Mouse (Mus musculus) kidney, embryonic 16.5 days (tissue): ENCODE results near the gene Galnt5. TPM values are rescaled to one million over a fixed set of nuclear protein-coding genes. Genes with fewer than 3 reads are reported as not detected.

Experiments used
- ATAC-seq: fragments of 200-750 bp; cut with Nextera tagmentation; 2 replicates; pipeline ENCODE4 v1.8.0; 2017; ENCODE audit warnings: moderate TSS enrichment; ENCODE audit not compliant: low FRiP score, low TSS enrichment
- H3K27ac ChIP-seq: fragments of 300-500 bp; sonication (generic); 2 replicates; pipeline ENCODE4 v1.5.1; 2014; ENCODE audit warnings: low read length
- H3K27me3 ChIP-seq: fragments of 300-500 bp; sonication (generic); 2 replicates; pipeline ENCODE4 v1.6.1; 2014; ENCODE audit warnings: low read length, control low read depth, mixed read lengths; ENCODE audit not compliant: insufficient read depth
- H3K36me3 ChIP-seq: fragments of 300-500 bp; sonication (generic); 2 replicates; pipeline ENCODE4 v1.6.1; 2014; ENCODE audit warnings: low read length, control low read depth, mixed read lengths; ENCODE audit not compliant: insufficient read depth
- H3K4me1 ChIP-seq: fragments of 300-500 bp; sonication (generic); 2 replicates; pipeline ENCODE4 v1.6.1; 2014; ENCODE audit warnings: low read length, control low read depth, mixed read lengths; ENCODE audit not compliant: insufficient read depth
- H3K4me2 ChIP-seq: fragments of 300-500 bp; sonication (generic); replicated peaks from 2 replicates; pipeline ENCODE4 v1.6.1; 2014; ENCODE audit warnings: low read depth, low read length
- H3K4me3 ChIP-seq: fragments of 300-500 bp; sonication (generic); 2 replicates; pipeline ENCODE4 v1.5.1; 2014; ENCODE audit warnings: mild to moderate bottlenecking, low read length
- H3K9ac ChIP-seq: fragments of 300-500 bp; sonication (generic); replicated peaks from 2 replicates; pipeline ENCODE4 v1.6.1; 2014; ENCODE audit warnings: low read length
- H3K9me3 ChIP-seq: fragments of 300-500 bp; sonication (generic); 2 replicates; pipeline ENCODE4 v1.6.1; 2016; ENCODE audit warnings: low read length, control low read depth
- whole genome bisulfite sequencing: fragments of 180-500 bp; shearing (Covaris S2); extraction: QIAGEN DNeasy Blood & Tissue Kit; methylation state at CpG from one replicate; pipeline ENCODE4 v1.1.7; 2014; 5-methylcytosine and 5-hydroxymethylcytosine counted together
- polyA plus RNA-seq: library from polyadenylated mRNA; unstranded; fragments of >200 nt; fragmentation: Nextera tagmentation; extraction: Ambion mirVana; gene quantifications from 2 replicates; pipeline ENCODE4 v1.2.1, GENCODE M21; 2015

Gene Galnt5
- polyA plus RNA-seq, 1 experiment from 2014 or later = 1.3 TPM

DNA sequence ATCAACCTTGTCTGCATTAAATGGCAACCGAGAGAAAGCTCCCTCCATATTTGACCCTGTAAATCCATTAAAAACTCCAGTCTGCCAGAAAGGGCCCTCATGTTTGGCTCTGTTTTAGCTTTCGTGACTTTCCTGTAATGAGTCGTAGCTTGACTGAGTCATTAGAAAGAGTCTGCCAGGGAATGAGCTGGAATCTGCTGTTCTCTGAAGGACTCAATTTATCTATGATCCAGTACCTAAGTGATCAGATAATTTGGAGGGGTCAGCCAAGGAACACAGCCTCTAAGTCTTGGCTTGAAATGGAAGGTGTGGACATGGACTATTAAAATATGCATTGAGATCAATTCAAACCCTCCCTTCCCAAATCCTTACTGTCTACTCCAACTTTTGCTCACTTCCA lies 33.7 kb downstream of the Galnt5 start:
- WGBS = 87% methylated on average over 3 of the region's 3 CpGs
- no peak for ATAC-seq
- Histone ChIP-seq H3K27ac (no peak overlapping the region), H3K4me3 (no peak overlapping the region), H3K9ac (no peak overlapping the region), H3K4me2 (no peak overlapping the region), H3K36me3 (no peaks in the 10 kb centered on the region), H3K4me1 (no peaks in the 10 kb centered on the region), H3K9me3 (no peaks in the 10 kb centered on the region), H3K27me3 (no peaks in the 10 kb centered on the region)

- no peaks in the 10 kb centered on the region for H3K4me1 ChIP-seq
- H3K27me3 ChIP-seq = no peaks in the 10 kb centered on the region
- H3K4me2 ChIP-seq = no peak overlapping the region
- H3K36me3 ChIP-seq = no peaks in the 10 kb centered on the region
- no peak for ATAC-seq
- no peak overlapping the region for H3K9ac ChIP-seq
- 81% methylated on average over 4 of the region's 4 CpGs for WGBS
- no peak overlapping the region for H3K27ac ChIP-seq
- H3K4me3 ChIP-seq = no peak overlapping the region
- no peaks in the 10 kb centered on the region for H3K9me3 ChIP-seq
These were observed 38.0 kb downstream of the Galnt5 start for GRCm38 (mm10) chr2:58035635-58036034.

DNA sequence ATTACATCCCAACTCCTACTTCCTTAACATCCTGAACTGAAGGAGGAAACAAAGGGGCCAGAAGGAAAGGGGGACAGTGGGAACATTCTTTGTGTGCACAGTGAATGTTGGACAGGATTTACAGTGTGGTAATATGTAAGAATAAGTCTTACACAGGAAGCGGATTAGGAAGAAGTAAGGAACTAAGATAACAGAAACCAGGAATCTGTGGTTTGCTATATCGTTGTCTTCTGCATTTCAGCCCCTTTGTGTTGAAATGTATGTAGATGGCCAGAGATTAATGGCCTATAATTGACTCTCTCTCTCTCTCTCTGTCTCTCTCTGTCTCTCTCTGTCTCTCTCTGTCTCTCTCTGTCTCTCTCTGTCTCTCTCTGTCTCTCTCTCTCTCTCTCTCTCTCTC lies 39.2 kb downstream of the Galnt5 start:
- ATAC-seq = no peak
- H3K36me3 ChIP-seq = no peaks in the 10 kb centered on the region
- WGBS = 84% methylated on average over 2 of the region's 2 CpGs
- no peaks in the 10 kb centered on the region for H3K9me3 ChIP-seq
- no peak overlapping the region for H3K9ac ChIP-seq
- H3K27me3 ChIP-seq = no peaks in the 10 kb centered on the region
- H3K4me2 ChIP-seq = no peak overlapping the region
- H3K4me1 ChIP-seq = no peaks in the 10 kb centered on the region
- H3K27ac ChIP-seq = no peak overlapping the region
- no peak overlapping the region for H3K4me3 ChIP-seq

- no peak overlapping the region for H3K4me2 ChIP-seq
- H3K4me1 ChIP-seq = no peaks in the 10 kb centered on the region
- no peak overlapping the region for H3K4me3 ChIP-seq
- no peak overlapping the region for H3K9ac ChIP-seq
- WGBS = 46% methylated on average over 7 of the region's 7 CpGs
- no peak; the same call in 1 of the 2 replicates for ATAC-seq
- H3K27me3 ChIP-seq = no peaks in the 10 kb centered on the region
- no peaks in the 10 kb centered on the region for H3K9me3 ChIP-seq
- no peaks in the 10 kb centered on the region for H3K36me3 ChIP-seq
- no peak overlapping the region for H3K27ac ChIP-seq
These were observed 44.2 kb downstream of the Galnt5 start for GRCm38 (mm10) chr2:58041867-58042266.

DNA sequence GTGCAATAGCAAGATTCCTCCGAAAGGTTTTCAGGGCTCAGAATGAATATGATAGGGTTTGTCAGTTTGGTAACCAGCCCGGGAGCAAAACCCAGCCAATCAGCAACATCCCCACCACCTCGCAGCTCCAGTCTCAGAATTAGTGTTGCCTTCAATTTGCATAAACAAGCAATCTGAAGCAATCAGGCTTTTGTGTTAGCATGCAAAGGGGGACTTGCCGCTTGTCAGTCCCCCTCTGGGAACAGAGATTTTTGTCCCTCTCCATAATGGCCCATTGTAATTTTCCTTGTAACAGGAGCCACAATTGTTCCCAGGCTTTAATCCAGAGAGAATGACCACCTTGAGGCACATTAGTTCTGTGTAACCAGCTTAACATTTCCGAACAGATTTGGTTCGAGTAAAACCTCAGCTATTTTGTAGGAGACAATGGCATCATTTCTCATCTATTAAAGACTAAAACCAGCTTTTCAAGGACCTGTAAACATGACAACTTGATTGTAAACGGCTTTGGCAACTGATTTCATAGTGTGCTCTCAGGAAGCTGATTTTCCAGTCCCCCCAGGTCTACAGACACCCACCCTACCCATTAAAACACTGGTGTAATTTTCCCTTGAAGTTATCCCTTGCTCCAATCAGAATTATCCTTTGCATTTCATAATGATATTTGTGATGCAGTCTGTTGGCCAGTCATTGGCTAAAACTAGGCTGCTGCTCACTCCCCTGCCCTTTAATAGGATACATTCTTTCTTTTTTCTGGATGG lies 55.3 kb downstream of the Galnt5 start, which contains the start of gene Ermn:
TSS of gene Ermn (minus strand) at position 44 of the 761 bp plus-strand sequence.
- no peak within 1 kb of the TSS for H3K27ac ChIP-seq
- no peak for ATAC-seq
- H3K9me3 ChIP-seq = no peaks in the 10 kb centered on the region
- H3K27me3 ChIP-seq = no peaks in the 10 kb centered on the region
- no peak within 1 kb of the TSS for H3K4me3 ChIP-seq
- H3K4me1 ChIP-seq = no peaks in the 10 kb centered on the region
- 39% methylated on average over 7 of the region's 7 CpGs for WGBS
- H3K36me3 ChIP-seq = no peaks in the 10 kb centered on the region
- no peak within 1 kb of the TSS for H3K9ac ChIP-seq
- H3K4me2 ChIP-seq = no peak within 1 kb of the TSS

DNA sequence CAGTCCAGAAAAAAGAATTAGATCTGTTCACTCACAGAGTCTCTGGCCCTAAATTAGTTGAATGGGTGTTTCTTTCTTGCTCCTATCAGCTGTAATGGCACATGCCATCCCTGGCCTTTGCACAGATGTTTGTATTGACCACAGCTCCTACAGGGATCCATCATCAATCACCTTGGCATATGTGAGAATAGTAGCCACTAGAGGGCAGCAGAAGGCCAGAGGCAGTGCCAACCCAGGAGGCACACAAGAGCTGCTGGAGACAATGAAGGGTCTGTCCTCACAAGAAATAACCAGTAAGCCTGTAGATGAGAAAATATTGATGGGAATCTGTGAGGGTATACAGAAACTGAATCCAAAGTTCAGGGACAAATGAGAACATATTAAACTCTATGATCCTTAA lies 57.7 kb downstream of the Galnt5 start:
- Histone ChIP-seq H3K27ac (no peak overlapping the region), H3K36me3 (no peaks in the 10 kb centered on the region), H3K4me3 (no peak overlapping the region), H3K4me1 (no peaks in the 10 kb centered on the region), H3K27me3 (no peaks in the 10 kb centered on the region), H3K4me2 (no peak overlapping the region), H3K9ac (no peak overlapping the region), H3K9me3 (no peaks in the 10 kb centered on the region)
- peak; percentile 74; the same call in 1 of the 2 replicates for ATAC-seq

GRCm38 (mm10) chr2:58079849-58080248 lies 82.2 kb downstream of the Galnt5 start:
- WGBS = 62% methylated on average over 1 of the region's 1 CpGs

DNA sequence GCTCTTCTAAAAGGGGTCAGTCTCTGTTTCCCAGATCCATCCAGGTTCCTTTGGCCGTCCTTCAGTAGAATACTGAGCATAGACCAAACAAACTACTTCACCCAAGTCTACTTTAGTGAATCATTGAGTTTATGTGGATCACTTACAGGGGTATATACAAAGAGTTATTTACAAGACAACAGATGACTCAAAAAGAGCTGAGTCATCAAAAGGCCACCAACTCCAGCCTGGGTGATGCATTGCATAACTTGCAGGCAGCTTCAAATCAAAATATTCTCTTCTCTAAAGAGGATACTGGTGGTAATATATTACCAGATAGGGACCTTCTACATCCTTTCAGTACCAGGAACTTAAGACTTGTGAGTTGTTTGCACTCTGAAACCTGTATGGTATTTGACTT lies 88.7 kb downstream of the Galnt5 start:
- Histone ChIP-seq H3K9ac (no peak overlapping the region), H3K36me3 (no peaks in the 10 kb centered on the region), H3K4me3 (no peak overlapping the region), H3K9me3 (no peaks in the 10 kb centered on the region), H3K4me1 (no peaks in the 10 kb centered on the region), H3K27ac (no peak overlapping the region), H3K4me2 (no peak overlapping the region), H3K27me3 (no peaks in the 10 kb centered on the region)
- 91% methylated on average over 1 of the region's 1 CpGs for WGBS
- no peak for ATAC-seq

More at GRCm38 (mm10) chr2:58079849-58080248, 82.2 kb downstream of the Galnt5 start:
- H3K4me2 ChIP-seq = no peak overlapping the region
- H3K27ac ChIP-seq = no peak overlapping the region
- no peaks in the 10 kb centered on the region for H3K27me3 ChIP-seq
- no peaks in the 10 kb centered on the region for H3K9me3 ChIP-seq
- H3K4me1 ChIP-seq = no peaks in the 10 kb centered on the region
- ATAC-seq = no peak
- no peak overlapping the region for H3K9ac ChIP-seq
- no peaks in the 10 kb centered on the region for H3K36me3 ChIP-seq
- no peak overlapping the region for H3K4me3 ChIP-seq

DNA sequence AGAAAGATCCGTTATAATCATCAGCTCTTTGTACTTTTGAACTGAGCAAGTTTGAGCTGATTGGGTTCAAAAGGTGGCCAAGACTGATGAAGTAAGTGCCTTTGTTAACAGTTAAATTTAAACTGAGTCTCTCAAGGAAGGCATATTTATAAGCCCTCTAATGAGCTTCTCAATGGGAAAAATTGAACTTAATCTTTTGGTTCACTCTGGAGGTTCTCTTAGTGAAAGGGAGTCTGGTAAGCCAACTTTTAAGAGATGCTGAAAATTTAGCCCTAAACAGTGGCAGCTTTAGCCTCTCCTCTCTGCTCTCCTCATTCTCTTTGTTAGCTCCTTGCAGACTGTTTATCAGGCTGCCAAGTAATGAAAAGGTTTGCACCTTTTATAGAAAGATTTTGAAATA lies 97.1 kb downstream of the Galnt5 start:
- Histone ChIP-seq H3K4me3 (no peak overlapping the region), H3K27ac (no peak overlapping the region), H3K36me3 (no peaks in the 10 kb centered on the region), H3K9ac (no peak overlapping the region), H3K4me1 (no peaks in the 10 kb centered on the region), H3K4me2 (no peak overlapping the region), H3K27me3 (no peaks in the 10 kb centered on the region), H3K9me3 (no peaks in the 10 kb centered on the region)
- WGBS = 77% methylated on average over 1 of the region's 1 CpGs
- no peak for ATAC-seq
